Mouse (Mus musculus): ENCODE measurements around the gene Lrrc4c.

DNA sequence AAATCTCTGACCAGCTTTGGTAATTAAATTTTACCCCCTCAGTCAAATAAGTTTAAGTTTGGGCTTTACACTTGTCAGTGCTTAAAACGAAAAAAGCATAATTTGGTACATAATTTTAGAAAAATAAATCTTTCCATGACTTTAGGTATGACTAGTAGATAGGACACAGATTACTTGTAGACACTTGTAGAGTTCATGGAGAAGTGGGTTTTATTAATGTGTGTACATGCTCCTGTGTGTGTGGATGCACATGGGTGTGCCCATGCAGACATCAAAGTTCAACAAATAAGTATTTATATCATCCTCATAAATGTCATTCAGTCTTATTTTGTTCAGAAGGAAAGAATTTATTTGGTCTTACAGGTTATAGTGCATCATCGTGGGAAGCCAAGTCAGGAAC lies 1073.9 kb downstream of the Lrrc4c start:
- no peak for TF ChIP-seq CTCF (IDR thresholded peaks at IDR 0.05; ENCODE audit: borderline replicate concordance, extremely low read depth, insufficient read depth, insufficient read length)
- TF ChIP-seq POLR2A (IDR thresholded peaks at IDR 0.05; ENCODE audit: borderline replicate concordance, extremely low read depth, insufficient read depth, insufficient read length, poor library complexity, severe bottlenecking) = no peak
